7 mouse cellular contexts compared by ENCODE assay signal in the genomic region with DNA sequence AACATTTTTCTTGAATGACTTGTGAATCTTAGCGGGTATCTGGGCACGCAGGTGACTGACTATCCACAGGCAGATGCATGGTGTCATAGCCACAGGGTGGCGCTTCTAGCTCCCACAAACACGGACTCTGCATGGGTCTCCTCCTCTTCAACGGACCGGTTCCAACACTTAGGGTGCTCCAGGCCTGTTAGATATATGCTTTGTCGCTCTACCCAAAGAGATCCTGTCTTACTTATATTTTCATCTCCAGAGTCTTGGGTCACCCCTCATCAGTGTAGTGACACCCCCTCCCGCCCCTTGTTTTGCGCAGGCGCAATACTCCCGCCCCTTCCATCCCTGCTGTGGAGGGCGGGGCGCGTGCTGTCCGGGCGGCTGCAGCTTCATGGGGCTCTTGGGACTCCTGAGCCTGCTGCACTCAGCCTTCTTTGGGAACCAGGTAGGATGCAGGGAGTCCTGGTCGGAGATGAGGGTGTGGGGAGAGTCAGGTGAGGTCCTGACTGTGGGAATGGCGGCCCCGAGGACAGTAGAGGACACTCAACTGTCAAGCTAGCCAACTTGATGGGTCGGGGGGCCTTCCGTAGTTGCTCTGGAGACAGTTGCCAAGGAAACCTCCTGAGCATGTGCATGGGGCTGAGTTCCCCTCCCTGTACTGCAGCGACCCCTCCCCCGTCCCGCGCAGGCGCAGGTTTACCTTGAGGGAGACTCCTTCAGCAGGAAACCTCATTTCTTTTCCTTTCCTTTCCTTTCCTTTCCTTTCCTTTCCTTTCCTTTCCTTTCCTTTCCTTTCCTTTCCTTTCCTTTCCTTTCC. TPM values are rescaled to one million over a fixed set of nuclear protein-coding genes. Genes with fewer than 3 reads are reported as not detected.
DNase-seq lines count a peak whose midpoint lies in the region; ATAC-seq lines count a peak whose summit lies in the region.

Apc2 (plus strand) TSS at position 360 of the 808 bp plus-strand sequence.

- ATAC-seq in embryonic facial prominence, embryonic 11.5 days (replicated peaks; ENCODE audit: insufficient number of reproducible peaks, low FRiP score, low TSS enrichment, low read depth): peak; percentile 30; the same call in 1 of the 2 replicates
- peak; percentile 53 for ATAC-seq in midbrain, embryonic 11.5 days (ENCODE audit: low FRiP score)

- H3K4me2 ChIP-seq in embryonic facial prominence, embryonic 11.5 days (ENCODE audit: low read depth, low read length): peak within 1 kb of the TSS; percentile 69
- H3K4me2 ChIP-seq in midbrain, embryonic 11.5 days: peak within 1 kb of the TSS; percentile 65

- DNase-seq in adrenal gland, postnatal 14 days: peak; percentile 79
- DNase-seq in embryonic facial prominence, embryonic 11.5 days (ENCODE audit: low spot score): peak; percentile 79
- DNase-seq in heart, adult 11 months: peak; percentile 99
- DNase-seq in kidney, adult 11 months: peak; percentile 75
- peak; percentile 84 for DNase-seq in left cerebral cortex, postnatal 4 days
- peak; percentile 97 for DNase-seq in midbrain, embryonic 11.5 days (ENCODE audit: low spot score, missing footprints)
- DNase-seq in skeletal muscle tissue, adult 2 months (ENCODE audit: low read depth, low spot score): peak; percentile 58

- intact Hi-C loops in left cerebral cortex, postnatal 4 days (cut with DNase I): no loop called here

- H3K9ac ChIP-seq in embryonic facial prominence, embryonic 11.5 days (replicated peaks; ENCODE audit: low read length): peak within 1 kb of the TSS; percentile 56
- H3K9ac ChIP-seq in midbrain, embryonic 11.5 days (ENCODE audit: low read length): peak within 1 kb of the TSS; percentile 69

- H3K27me3 ChIP-seq in embryonic facial prominence, embryonic 11.5 days (ENCODE audit: control insufficient read depth, insufficient read depth, low read length): peaks cover 27% of the 10 kb centered on the region
- 0 out of 2 replicates have a peak, but pooled peaks cover 2% of the 10 kb centered on the region for H3K27me3 ChIP-seq in midbrain, embryonic 11.5 days (ENCODE audit: control insufficient read depth, insufficient read depth, low read length)

- WGBS in embryonic facial prominence, embryonic 11.5 days: 2% methylated on average over 26 of the region's 26 CpGs
- under 1% methylated on average over 26 of the region's 26 CpGs for WGBS in midbrain, embryonic 11.5 days

- peaks cover 5% of the 10 kb centered on the region; the same call in 1 of the 2 replicates for H3K36me3 ChIP-seq in embryonic facial prominence, embryonic 11.5 days (replicated peaks; ENCODE audit: control insufficient read depth, insufficient read depth, low read depth, low read length)
- H3K36me3 ChIP-seq in midbrain, embryonic 11.5 days (ENCODE audit: control insufficient read depth, insufficient read depth, low read length): peaks cover 12% of the 10 kb centered on the region

- H3K9me3 ChIP-seq in embryonic facial prominence, embryonic 11.5 days (replicated peaks; ENCODE audit: control insufficient read depth, low read length): no peaks in the 10 kb centered on the region
- H3K9me3 ChIP-seq in midbrain, embryonic 11.5 days (ENCODE audit: control insufficient read depth, low read length): no peaks in the 10 kb centered on the region

- H3K4me3 ChIP-seq in embryonic facial prominence, embryonic 11.5 days (ENCODE audit: low read depth, low read length): peak within 1 kb of the TSS; percentile 33
- peak within 1 kb of the TSS; percentile 41 for H3K4me3 ChIP-seq in midbrain, embryonic 11.5 days (ENCODE audit: low read depth, low read length)

- H3K4me1 ChIP-seq in embryonic facial prominence, embryonic 11.5 days (ENCODE audit: control insufficient read depth, insufficient read depth, low read length): peaks cover 3% of the 10 kb centered on the region; the same call in 1 of the 2 replicates
- peaks cover 60% of the 10 kb centered on the region for H3K4me1 ChIP-seq in midbrain, embryonic 11.5 days (ENCODE audit: control insufficient read depth, insufficient read depth, low read length)

- peak within 1 kb of the TSS; percentile 52; the same call in 1 of the 2 replicates for H3K27ac ChIP-seq in embryonic facial prominence, embryonic 11.5 days (replicated peaks; ENCODE audit: low read depth, low read length)
- peak within 1 kb of the TSS; percentile 83 for H3K27ac ChIP-seq in midbrain, embryonic 11.5 days (ENCODE audit: low read depth, low read length)

RNA-seq across cellular contexts. Expression of gene Apc2, which starts in this region (rescaled TPM):
- 1.5 and 4.4 TPM in 2 replicates for total RNA-seq in adrenal gland, postnatal 14 days (2021)
- polyA plus RNA-seq in embryonic facial prominence, embryonic 11.5 days (2014; fragmentation: Nextera tagmentation; extraction: Ambion mirVana): 11.0 and 15.8 TPM in 2 replicates
- 100 to 1,000 TPM; 398 to 400 TPM for total RNA-seq in left cerebral cortex, postnatal 4 days (2021)
- 63.4 and 66.5 TPM in 2 replicates for polyA plus RNA-seq in midbrain, embryonic 11.5 days (2014; fragmentation: Nextera tagmentation; extraction: Ambion mirVana)

Comparison
In these comparisons a context has a peak if more than half of its experiments do, and no peak if none do; other contexts are left out.
1. Peak in every context shown above with its lines: DNase-seq, ATAC-seq, H3K4me3 ChIP-seq and H3K27ac ChIP-seq.
2. RNA of gene Apc2 (total RNA-seq): 398 to 400 TPM in left cerebral cortex, postnatal 4 days; 1.5 to 4.4 TPM in adrenal gland, postnatal 14 days; every median in the first group is over 10 times any median in the second.